Mouse (Mus musculus): ENCODE results near the gene Prkrip1. TPM values are rescaled to one million over a fixed set of nuclear protein-coding genes. Genes with fewer than 3 reads are reported as not detected.

Prkrip1 gene
- polyA plus RNA-seq, 1 experiment from 2014 or later: 45.2 TPM

DNA sequence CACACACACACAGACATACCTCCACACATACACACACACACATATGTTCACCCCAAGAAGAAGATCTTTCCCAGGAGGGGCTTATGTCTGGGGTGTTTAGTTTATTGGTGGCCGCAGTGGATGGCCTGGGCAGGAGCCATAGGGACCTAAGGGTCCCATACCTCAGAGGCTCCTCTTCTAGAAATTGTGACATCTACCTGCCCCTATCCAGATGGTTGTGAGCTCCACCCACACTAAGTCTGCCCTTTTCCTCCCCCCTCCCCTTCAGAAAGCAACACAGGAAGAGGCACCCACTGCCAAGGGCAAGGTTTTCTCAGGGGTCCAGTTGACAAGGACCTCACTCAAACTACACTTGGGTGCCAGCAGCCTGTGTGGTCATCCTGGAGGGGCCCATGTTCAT, 51.8 kb downstream of the Prkrip1 start:
- ATAC-seq (ENCODE audit: insufficient number of reproducible peaks, low FRiP score, low TSS enrichment, low read depth): no peak
- Histone ChIP-seq H3K4me2 (no peak overlapping the region), H3K27ac (no peak overlapping the region), H3K9me3 (no peaks in the 10 kb centered on the region), H3K4me1 (no peaks in the 10 kb centered on the region), H3K27me3 (no peaks in the 10 kb centered on the region), H3K9ac (no peak overlapping the region), H3K4me3 (no peak overlapping the region), H3K36me3 (peaks cover 6% of the 10 kb centered on the region)
- WGBS: 83% methylated on average over 1 of the region's 1 CpGs

DNA sequence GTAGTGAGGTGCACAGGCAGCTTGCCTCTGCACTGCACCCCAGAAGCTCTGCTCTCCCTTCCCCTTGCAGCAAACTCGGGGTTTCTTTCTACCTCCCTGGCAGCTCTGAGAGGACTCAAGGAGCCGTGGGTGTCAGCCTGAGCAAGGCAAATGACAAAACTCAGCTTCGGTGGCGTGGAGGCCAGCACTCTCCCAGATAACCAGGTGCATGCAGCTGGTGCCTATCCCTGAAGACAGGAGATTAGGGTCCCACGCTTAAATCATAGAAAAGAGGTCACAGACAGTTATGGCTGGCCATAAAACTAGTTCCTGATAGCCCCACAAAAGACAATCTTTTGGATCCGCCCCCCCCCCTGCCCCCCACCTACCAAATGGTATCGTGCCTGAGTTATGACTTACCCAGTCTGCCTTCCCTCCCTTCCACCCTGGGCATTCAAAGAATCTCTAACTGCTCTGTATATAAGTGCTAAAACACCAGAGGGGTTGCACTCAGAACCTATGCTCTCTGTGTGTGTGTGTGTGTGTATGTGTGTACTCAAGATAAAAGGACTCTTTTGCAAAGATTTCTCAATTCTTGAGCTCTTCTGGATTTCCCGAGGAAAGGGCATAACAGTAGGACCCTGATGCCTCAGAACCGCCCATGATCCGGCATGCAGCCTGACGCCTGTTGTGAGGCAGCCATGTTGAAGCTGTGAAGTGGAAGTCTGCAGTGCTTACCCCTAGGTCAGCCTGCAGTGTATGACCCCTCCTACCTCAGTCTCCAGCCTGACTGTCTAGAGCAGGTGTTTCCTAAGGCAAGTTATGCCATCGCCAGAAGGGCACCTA, 53.9 kb downstream of the Prkrip1 start:
- ATAC-seq (ENCODE audit: insufficient number of reproducible peaks, low FRiP score, low TSS enrichment, low read depth): no peak
- no peak overlapping the region for H3K9ac ChIP-seq
- no peaks in the 10 kb centered on the region for H3K27me3 ChIP-seq
- 58% methylated on average over 12 of the region's 12 CpGs for WGBS
- H3K9me3 ChIP-seq: no peaks in the 10 kb centered on the region
- H3K36me3 ChIP-seq: peaks cover 27% of the 10 kb centered on the region
- H3K4me1 ChIP-seq: no peaks in the 10 kb centered on the region
- H3K27ac ChIP-seq: no peak overlapping the region
- H3K4me3 ChIP-seq: no peak overlapping the region
- no peak overlapping the region for H3K4me2 ChIP-seq

DNA sequence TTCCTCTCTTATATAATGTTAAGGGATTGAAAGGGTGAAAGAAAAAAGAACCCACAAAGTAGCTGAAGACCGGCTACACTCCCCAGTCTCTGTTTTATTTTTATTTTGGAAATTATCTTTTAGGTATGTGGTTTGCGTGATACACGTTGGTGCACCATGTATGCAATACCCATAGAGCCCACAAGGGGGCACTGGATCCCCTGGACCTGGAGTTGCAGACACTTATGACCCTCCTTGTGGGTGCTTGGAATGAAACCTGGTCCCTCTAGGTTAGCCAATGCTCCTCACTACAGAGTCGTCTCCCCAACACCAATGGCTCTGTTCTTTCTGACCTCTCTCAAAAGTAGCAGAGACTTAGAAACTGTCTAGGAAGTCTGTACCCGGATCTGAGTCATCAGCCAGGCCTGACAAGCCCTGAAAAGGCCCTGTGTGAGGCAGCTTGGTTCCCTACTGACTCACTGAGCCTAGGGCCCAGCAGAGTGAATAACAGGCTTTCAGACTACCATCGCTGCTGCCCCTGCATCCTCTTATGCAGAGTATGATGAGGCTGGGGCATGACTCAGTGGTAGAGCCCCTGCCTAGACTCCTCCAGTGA, 55.5 kb downstream of the Prkrip1 start:
- H3K36me3 ChIP-seq: peaks cover 42% of the 10 kb centered on the region
- no peak for ATAC-seq (ENCODE audit: insufficient number of reproducible peaks, low FRiP score, low TSS enrichment, low read depth)
- H3K9me3 ChIP-seq: no peaks in the 10 kb centered on the region
- H3K27ac ChIP-seq: no peak overlapping the region
- H3K9ac ChIP-seq: no peak overlapping the region
- no peaks in the 10 kb centered on the region for H3K27me3 ChIP-seq
- no peak overlapping the region for H3K4me3 ChIP-seq
- no peaks in the 10 kb centered on the region for H3K4me1 ChIP-seq
- H3K4me2 ChIP-seq: no peak overlapping the region
- WGBS: 85% methylated on average over 6 of the region's 6 CpGs

DNA sequence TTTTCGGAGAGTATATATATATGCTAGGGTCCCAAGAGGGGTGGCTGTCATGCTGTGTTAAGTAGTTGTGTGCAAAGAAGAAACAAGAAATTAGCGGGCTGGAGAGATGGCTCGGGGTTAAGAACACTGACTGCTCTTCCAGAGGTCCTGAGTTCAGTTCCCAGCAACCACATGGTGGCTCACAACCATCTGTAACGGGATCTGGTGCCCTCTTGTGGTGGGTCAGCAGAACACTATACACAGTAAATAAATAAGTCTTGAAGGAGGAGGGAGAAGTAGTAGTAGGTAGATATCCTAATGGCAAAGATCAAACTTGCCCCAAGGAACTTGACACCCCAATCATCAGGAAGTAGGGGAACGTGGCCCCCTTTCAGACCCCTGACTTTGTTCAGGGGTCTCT, 56.0 kb downstream of the Prkrip1 start:
- no peak for ATAC-seq (ENCODE audit: insufficient number of reproducible peaks, low FRiP score, low TSS enrichment, low read depth)
- Histone ChIP-seq H3K27ac (no peak overlapping the region), H3K36me3 (peaks cover 45% of the 10 kb centered on the region), H3K9me3 (no peaks in the 10 kb centered on the region), H3K4me2 (no peak overlapping the region), H3K27me3 (no peaks in the 10 kb centered on the region), H3K4me1 (no peaks in the 10 kb centered on the region), H3K4me3 (no peak overlapping the region), H3K9ac (no peak overlapping the region)
- 85% methylated on average over 5 of the region's 5 CpGs for WGBS

DNA sequence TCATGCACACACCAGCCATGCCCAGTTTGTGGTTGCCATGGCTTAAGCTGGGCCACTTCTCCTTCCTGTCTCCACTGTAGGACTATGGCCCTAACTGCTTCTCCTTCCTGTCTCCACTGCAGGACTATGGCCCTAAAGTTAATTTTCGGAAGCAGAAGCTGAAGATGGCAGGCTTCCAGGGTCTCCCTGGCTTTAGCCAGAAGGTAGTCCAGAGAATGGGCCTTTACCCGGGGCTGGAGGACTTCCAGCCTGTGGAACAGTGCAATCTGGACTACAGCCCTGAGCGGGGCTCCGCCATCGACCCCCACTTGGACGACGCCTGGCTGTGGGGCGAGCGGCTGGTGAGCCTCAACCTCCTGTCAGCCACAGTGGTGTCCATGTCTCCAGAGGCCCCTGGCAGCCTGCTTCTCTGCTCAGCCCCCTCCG, 58.7 kb downstream of the Prkrip1 start:
- 95% methylated on average over 10 of the region's 10 CpGs for WGBS
- Histone ChIP-seq H3K4me2 (no peak overlapping the region), H3K27me3 (no peaks in the 10 kb centered on the region), H3K9ac (no peak overlapping the region), H3K4me3 (no peak overlapping the region), H3K4me1 (peaks cover 12% of the 10 kb centered on the region), H3K36me3 (peaks cover 45% of the 10 kb centered on the region), H3K9me3 (no peaks in the 10 kb centered on the region), H3K27ac (no peak overlapping the region)
- no peak for ATAC-seq (ENCODE audit: insufficient number of reproducible peaks, low FRiP score, low TSS enrichment, low read depth)

DNA sequence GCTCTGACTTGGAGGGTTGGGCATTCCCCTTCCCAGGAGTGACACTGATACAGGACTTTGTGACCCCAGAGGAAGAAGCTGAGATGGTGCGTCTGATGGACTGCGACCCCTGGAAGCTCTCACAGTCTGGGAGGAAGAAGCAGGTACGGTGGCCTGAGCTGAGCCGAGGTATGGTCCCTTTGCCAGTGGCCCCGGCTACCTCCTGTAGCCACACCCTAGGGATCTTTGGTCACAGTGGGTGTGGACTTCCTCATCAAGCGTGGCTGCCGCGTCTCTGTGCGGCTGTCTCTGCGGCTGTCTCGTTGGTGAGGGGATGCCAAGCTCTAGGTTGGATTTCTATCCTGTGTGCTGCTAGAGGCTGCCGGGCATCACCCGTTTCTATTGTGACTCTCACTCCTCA, 59.4 kb downstream of the Prkrip1 start:
- H3K4me1 ChIP-seq: peaks cover 19% of the 10 kb centered on the region
- ATAC-seq (ENCODE audit: insufficient number of reproducible peaks, low FRiP score, low TSS enrichment, low read depth): no peak
- WGBS: 96% methylated on average over 13 of the region's 13 CpGs
- H3K9ac ChIP-seq: no peak overlapping the region
- H3K9me3 ChIP-seq: no peaks in the 10 kb centered on the region
- no peak overlapping the region for H3K4me2 ChIP-seq
- no peak overlapping the region for H3K27ac ChIP-seq
- peaks cover 45% of the 10 kb centered on the region for H3K36me3 ChIP-seq
- H3K27me3 ChIP-seq: no peaks in the 10 kb centered on the region
- H3K4me3 ChIP-seq: no peak overlapping the region

DNA sequence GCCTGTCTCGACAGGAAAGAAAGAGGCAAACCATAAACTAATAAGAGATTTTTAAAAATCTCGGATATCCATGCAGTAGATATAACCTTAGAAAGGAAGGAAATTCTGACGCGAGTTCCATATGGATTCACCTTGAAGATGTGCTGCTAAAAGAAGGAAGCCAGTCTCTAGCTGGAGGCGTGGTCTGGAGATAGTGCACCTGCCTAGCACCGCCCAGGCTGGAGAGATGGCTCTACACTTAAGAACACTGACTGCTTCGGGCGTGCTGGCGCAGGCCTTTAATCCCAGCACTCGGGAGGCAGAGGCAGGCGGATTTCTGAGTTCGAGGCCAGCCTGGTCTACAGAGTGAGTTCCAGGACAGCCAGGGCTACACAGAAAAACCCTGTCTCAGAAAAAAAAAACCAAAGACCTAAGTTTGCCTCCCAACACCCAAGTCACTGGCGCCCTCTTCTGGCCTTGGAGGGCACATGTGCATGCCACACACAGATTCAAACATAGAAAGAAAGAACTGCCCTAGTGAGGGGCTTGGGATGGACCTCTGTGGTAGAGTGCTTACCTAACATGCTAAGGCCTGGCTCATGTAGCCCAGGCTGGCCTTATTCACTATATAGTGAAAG, 61.0 kb downstream of the Prkrip1 start:
- H3K27ac ChIP-seq: no peak overlapping the region
- no peak overlapping the region for H3K4me2 ChIP-seq
- no peaks in the 10 kb centered on the region for H3K27me3 ChIP-seq
- no peaks in the 10 kb centered on the region for H3K9me3 ChIP-seq
- no peak overlapping the region for H3K9ac ChIP-seq
- H3K4me1 ChIP-seq: peaks cover 19% of the 10 kb centered on the region
- no peak overlapping the region for H3K4me3 ChIP-seq
- H3K36me3 ChIP-seq: peaks cover 51% of the 10 kb centered on the region
- 74% methylated on average over 13 of the region's 13 CpGs for WGBS
- ATAC-seq (ENCODE audit: insufficient number of reproducible peaks, low FRiP score, low TSS enrichment, low read depth): no peak

DNA sequence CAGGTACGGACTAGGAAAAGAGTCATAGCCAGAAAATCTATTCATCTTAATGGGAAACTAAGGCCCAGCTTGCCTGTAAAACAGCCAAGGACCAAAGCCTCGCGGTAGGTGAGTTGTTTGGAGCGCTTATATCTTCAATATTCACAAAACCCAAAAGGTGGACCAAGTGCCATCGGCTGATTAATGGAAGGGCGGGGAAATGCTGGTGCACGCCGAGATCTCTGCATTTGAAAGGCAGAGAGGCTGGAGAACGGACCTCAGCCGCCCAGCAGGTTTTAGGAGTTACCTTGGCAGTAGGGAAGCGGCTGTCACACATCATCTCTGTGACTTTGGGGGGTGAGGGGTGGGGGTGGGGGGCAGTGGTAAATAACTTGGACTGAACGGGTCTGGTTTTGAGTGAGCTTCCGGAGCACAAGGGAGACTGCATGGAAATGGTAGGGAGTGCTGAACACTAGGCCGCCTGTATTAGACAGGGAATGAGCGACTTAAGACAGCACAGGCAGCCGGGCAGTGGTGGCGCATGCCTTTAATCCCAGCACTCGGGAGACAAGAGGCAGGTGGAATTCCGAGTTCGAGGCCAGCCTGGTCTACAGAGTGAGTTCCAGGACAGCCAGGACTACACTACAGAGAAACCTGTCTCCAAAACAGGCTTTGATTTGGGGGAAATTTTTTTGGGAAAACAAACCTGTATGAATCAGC, 62.3 kb downstream of the Prkrip1 start:
- Histone ChIP-seq H3K9ac (peak overlapping the region; percentile 58), H3K4me1 (peaks cover 19% of the 10 kb centered on the region), H3K27me3 (no peaks in the 10 kb centered on the region), H3K9me3 (no peaks in the 10 kb centered on the region), H3K36me3 (peaks cover 53% of the 10 kb centered on the region), H3K4me2 (peak overlapping the region; percentile 66), H3K27ac (peak overlapping the region; percentile 68), H3K4me3 (peak overlapping the region; percentile 75)
- no peak for ATAC-seq (ENCODE audit: insufficient number of reproducible peaks, low FRiP score, low TSS enrichment, low read depth)
- 5% methylated on average over 20 of the region's 20 CpGs for WGBS

DNA sequence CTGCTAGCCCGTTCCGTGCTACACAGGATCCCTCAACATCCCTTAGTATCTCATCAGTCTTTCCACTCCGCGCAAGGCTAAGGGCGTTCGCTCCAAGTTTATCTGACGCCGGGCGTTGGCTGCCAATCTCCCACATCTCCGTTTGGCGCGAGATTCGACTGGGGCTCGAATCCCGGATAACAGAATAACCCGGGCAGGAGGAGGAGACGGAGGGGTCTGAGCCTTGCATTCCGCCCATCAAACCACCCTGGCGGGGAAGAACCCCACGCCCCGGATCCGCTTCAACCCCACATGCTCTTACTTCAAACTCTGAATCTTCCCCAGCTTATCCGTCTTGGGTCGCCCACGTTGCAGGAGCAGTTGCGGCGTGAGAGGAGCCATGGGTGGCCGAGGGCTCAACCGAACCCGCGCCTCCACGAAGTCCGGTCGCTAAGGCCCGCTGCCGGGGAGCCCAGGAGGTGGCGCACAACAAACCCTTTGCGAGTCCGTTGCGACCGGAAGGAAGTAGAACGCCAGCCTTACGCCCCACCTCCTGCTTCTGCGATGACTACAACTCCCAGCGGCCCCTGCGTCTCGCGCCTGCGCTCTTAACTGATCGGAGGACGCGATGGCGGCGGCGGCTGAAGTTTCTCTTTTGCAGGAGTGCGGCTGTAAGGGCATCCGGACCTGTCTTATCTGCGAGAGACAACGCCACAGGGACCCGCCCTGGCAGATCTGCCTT, 63.0 kb downstream of the Prkrip1 start, which contains the start of the genes Lrwd1 and Alkbh4:
Lrwd1 (minus strand) TSS at position 504 of the 721 bp plus-strand sequence.
Alkbh4 (plus strand) TSS at position 576 of the 721 bp plus-strand sequence.
- H3K27ac ChIP-seq: peak within 1 kb of the TSS; percentile 77
- H3K27me3 ChIP-seq: no peaks in the 10 kb centered on the region
- peak within 1 kb of the TSS; percentile 66 for H3K4me2 ChIP-seq
- H3K4me3 ChIP-seq: peak within 1 kb of the TSS; percentile 75
- H3K9ac ChIP-seq: peak within 1 kb of the TSS; percentile 58
- WGBS: under 1% methylated on average over 60 of the region's 60 CpGs
- ATAC-seq (ENCODE audit: insufficient number of reproducible peaks, low FRiP score, low TSS enrichment, low read depth): peak; percentile 86
- no peaks in the 10 kb centered on the region for H3K9me3 ChIP-seq
- H3K4me1 ChIP-seq: peaks cover 19% of the 10 kb centered on the region
- peaks cover 52% of the 10 kb centered on the region for H3K36me3 ChIP-seq

Data from limb, embryonic 15.5 days (tissue).